Mouse (Mus musculus) embryonic facial prominence, embryonic 15.5 days (tissue): ENCODE measurements around the gene Gapdhs. TPM values are rescaled to one million over a fixed set of nuclear protein-coding genes. Genes with fewer than 3 reads are reported as not detected.

ENCODE experiments used
- ATAC-seq: fragments of 200-750 bp; cut with Nextera tagmentation; 2 replicates; pipeline ENCODE4 v1.8.0; 2017; ENCODE audit warnings: low read depth, moderate TSS enrichment; ENCODE audit not compliant: insufficient number of reproducible peaks, low FRiP score, low TSS enrichment
- H3K27ac ChIP-seq: fragments of 300-500 bp; sonication (generic); replicated peaks from 2 replicates; pipeline ENCODE4 v1.5.1; 2015; ENCODE audit warnings: mild to moderate bottlenecking, inconsistent platforms
- H3K27me3 ChIP-seq: fragments of 300-500 bp; sonication (generic); 2 replicates; pipeline ENCODE4 v1.6.1; 2015; ENCODE audit warnings: inconsistent platforms
- H3K36me3 ChIP-seq: fragments of 300-500 bp; sonication (generic); 2 replicates; pipeline ENCODE4 v1.6.1; 2015; ENCODE audit warnings: mild to moderate bottlenecking, inconsistent platforms
- H3K4me1 ChIP-seq: fragments of 300-500 bp; sonication (generic); 2 replicates; pipeline ENCODE4 v1.6.1; 2015; ENCODE audit warnings: inconsistent platforms
- H3K4me2 ChIP-seq: fragments of 300-500 bp; sonication (generic); replicated peaks from 2 replicates; pipeline ENCODE4 v1.6.1; 2015; ENCODE audit warnings: mild to moderate bottlenecking, inconsistent platforms
- H3K4me3 ChIP-seq: fragments of 300-500 bp; sonication (generic); replicated peaks from 2 replicates; pipeline ENCODE4 v1.5.1; 2015; ENCODE audit warnings: mild to moderate bottlenecking, inconsistent platforms
- H3K9ac ChIP-seq: fragments of 300-500 bp; sonication (generic); 2 replicates; pipeline ENCODE4 v1.6.1; 2015; ENCODE audit warnings: inconsistent platforms
- H3K9me3 ChIP-seq: fragments of 300-500 bp; sonication (generic); replicated peaks from 2 replicates; pipeline ENCODE4 v1.6.1; 2016; ENCODE audit warnings: inconsistent platforms
- WGBS: fragments of 180-500 bp; shearing (Covaris S2); methylation state at CpG from one replicate; pipeline ENCODE4 v1.1.7; 2015; 5-methylcytosine and 5-hydroxymethylcytosine counted together
- polyA plus RNA-seq: library from polyadenylated mRNA; unstranded; fragments of >200 nt; fragmentation: Nextera tagmentation; extraction: Ambion mirVana; gene quantifications from 2 replicates; pipeline ENCODE4 v1.2.1, GENCODE M21; 2015

The Gapdhs gene
- polyA plus RNA-seq, 1 experiment from 2014 or later: 0.48 TPM

- no peak overlapping the region for H3K4me2 ChIP-seq
- no peak overlapping the region for H3K27ac ChIP-seq
- no peak overlapping the region for H3K9ac ChIP-seq
- peaks cover 4% of the 10 kb centered on the region; the same call in 1 of the 2 replicates for H3K27me3 ChIP-seq
- H3K9me3 ChIP-seq: no peaks in the 10 kb centered on the region
- ATAC-seq: no peak
- 24% methylated on average over 9 of the region's 9 CpGs for WGBS
- no peaks in the 10 kb centered on the region for H3K36me3 ChIP-seq
- H3K4me1 ChIP-seq: no peaks in the 10 kb centered on the region
- H3K4me3 ChIP-seq: no peak overlapping the region
Measured at GRCm38 (mm10) chr7:30769236-30769635, 25.8 kb upstream of the Gapdhs start.

DNA sequence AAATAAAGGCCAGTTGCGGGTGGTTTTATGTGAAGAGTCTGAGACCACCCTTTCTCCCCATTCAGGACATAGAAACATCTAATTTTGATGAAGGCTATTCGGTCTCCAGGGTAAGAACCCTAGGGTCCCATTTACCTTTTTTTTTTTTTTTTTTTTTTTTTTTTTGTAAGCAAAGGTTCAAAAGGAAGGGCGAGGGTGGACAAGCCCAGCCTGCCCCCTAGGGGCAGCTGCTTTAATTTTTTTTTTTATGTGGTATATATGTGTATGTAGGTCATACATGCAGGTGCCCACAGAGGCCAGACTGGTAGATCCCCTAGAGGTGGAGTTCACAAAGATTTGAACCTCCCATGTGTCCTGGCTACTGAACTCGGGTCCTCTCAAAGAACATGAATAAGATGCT lies 22.9 kb upstream of the Gapdhs start:
- no peak overlapping the region for H3K9ac ChIP-seq
- H3K4me3 ChIP-seq: no peak overlapping the region
- no peak overlapping the region for H3K27ac ChIP-seq
- H3K9me3 ChIP-seq: no peaks in the 10 kb centered on the region
- H3K27me3 ChIP-seq: peaks cover 9% of the 10 kb centered on the region; the same call in 1 of the 2 replicates
- no peak overlapping the region for H3K4me2 ChIP-seq
- no peaks in the 10 kb centered on the region for H3K36me3 ChIP-seq
- no peaks in the 10 kb centered on the region for H3K4me1 ChIP-seq
- no peak for ATAC-seq
- WGBS: 80% methylated on average over 4 of the region's 4 CpGs

GRCm38 (mm10) chr7:30765173-30765572 lies 21.7 kb upstream of the Gapdhs start:
- ATAC-seq: no peak
- WGBS: 34% methylated on average over 11 of the region's 11 CpGs
- Histone ChIP-seq H3K9ac (no peak overlapping the region), H3K4me2 (peak overlapping the region; percentile 10; the same call in 1 of the 2 replicates), H3K36me3 (no peaks in the 10 kb centered on the region), H3K4me1 (no peaks in the 10 kb centered on the region), H3K27me3 (peaks cover 9% of the 10 kb centered on the region; the same call in 1 of the 2 replicates), H3K27ac (no peak overlapping the region), H3K4me3 (peak overlapping the region; percentile 8; the same call in 1 of the 2 replicates), H3K9me3 (no peaks in the 10 kb centered on the region)

GRCm38 (mm10) chr7:30763456-30763855 lies 20.0 kb upstream of the Gapdhs start, which contains the start of gene Dmkn:
Gene Dmkn, plus strand, starts transcription at chr7:30763756.
- no peak within 1 kb of the TSS for H3K4me2 ChIP-seq
- no peaks in the 10 kb centered on the region for H3K4me1 ChIP-seq
- WGBS: 30% methylated on average over 5 of the region's 5 CpGs
- peaks cover 8% of the 10 kb centered on the region; the same call in 1 of the 2 replicates for H3K27me3 ChIP-seq
- no peaks in the 10 kb centered on the region for H3K36me3 ChIP-seq
- peak within 1 kb of the TSS; percentile 51; the same call in 1 of the 2 replicates for H3K27ac ChIP-seq
- no peak within 1 kb of the TSS for H3K9ac ChIP-seq
- ATAC-seq: no peak
- no peaks in the 10 kb centered on the region for H3K9me3 ChIP-seq
- peak within 1 kb of the TSS; percentile 24 for H3K4me3 ChIP-seq

DNA sequence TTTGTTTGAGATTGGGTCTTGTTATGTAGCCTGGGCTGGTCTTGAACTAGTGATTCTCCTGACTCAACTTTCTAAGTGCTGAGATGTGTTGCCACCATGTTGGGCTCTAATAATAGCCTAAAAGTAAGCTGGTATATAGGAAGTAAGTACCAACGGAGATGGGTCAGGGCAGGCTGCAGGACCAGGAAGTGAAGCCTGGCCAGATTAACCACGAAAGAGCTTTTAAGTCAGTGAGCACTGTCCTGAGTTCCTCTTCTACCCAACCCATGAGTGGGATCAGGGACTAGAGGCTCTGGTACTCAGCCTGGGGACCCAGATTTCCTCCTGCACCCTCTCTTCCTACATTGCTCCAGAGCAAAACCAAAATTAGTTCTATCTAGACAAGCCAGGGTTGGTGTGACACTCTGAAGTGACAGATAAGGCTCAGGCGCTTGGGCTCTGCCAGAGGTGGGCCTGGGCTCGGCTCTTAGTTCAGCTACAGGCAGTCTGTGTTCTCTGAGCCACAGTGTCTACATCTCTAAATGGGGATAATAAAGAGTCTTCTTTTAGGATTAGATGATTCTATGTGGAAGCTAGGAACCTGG lies 18.4 kb upstream of the Gapdhs start:
- 74% methylated on average over 4 of the region's 4 CpGs for WGBS

DNA sequence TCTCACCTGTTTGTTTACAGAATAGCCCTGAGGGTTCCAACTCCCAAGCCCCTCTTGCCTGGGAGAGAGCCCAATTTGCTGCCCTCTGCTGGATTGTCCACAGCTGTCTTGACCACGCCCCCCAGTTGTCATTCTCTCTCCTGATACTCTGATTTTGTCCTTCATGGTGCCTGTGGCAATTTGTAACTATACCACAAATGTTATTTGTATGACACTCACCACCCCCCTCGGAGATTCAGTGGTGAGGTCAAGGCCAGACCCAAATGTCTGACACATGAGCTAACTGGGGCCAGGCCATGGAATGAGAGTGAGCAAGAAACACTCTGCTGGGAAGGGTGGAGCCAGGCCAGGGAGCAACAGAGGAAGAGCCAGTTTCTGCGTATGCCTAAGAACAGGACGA lies 15.4 kb upstream of the Gapdhs start:
- WGBS: 33% methylated on average over 4 of the region's 4 CpGs
- H3K4me1 ChIP-seq: no peaks in the 10 kb centered on the region
- H3K4me3 ChIP-seq: no peak overlapping the region
- peaks cover 6% of the 10 kb centered on the region; the same call in 1 of the 2 replicates for H3K9me3 ChIP-seq
- no peak for ATAC-seq
- no peak overlapping the region for H3K9ac ChIP-seq
- H3K36me3 ChIP-seq: peaks cover 20% of the 10 kb centered on the region
- H3K27ac ChIP-seq: no peak overlapping the region
- H3K27me3 ChIP-seq: 0 out of 2 replicates have a peak, but pooled peaks cover 2% of the 10 kb centered on the region
- H3K4me2 ChIP-seq: no peak overlapping the region

More for the DNA sequence above, 18.4 kb upstream of the Gapdhs start:
- no peaks in the 10 kb centered on the region for H3K9me3 ChIP-seq
- H3K36me3 ChIP-seq: 0 out of 2 replicates have a peak, but pooled peaks cover under 1% of the 10 kb centered on the region
- no peak overlapping the region for H3K9ac ChIP-seq
- H3K4me2 ChIP-seq: no peak overlapping the region
- no peak for ATAC-seq
- H3K27me3 ChIP-seq: peaks cover 5% of the 10 kb centered on the region; the same call in 1 of the 2 replicates
- H3K4me3 ChIP-seq: no peak overlapping the region
- no peak overlapping the region for H3K27ac ChIP-seq
- no peaks in the 10 kb centered on the region for H3K4me1 ChIP-seq

DNA sequence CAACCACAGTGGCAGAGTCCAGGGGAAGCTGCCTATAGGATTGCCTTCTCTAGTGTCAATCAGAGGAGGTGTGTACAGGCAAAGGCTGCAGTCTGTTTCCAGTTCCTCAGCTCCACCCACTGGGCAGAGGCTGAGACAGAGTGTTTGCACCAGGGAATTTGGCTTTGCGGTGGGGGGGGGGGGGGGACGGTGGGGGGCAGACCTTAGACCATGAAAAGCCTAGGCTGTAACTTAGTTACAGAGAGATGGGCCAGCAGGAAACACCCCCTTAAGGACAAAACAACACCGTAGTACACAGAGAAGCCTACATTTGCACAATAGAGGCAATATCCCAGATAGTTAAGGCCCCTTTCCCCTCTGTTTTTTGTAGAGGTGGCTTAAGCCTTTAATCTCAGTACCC lies 13.5 kb upstream of the Gapdhs start:
- peaks cover 27% of the 10 kb centered on the region for H3K36me3 ChIP-seq
- no peaks in the 10 kb centered on the region for H3K4me1 ChIP-seq
- 79% methylated on average over 3 of the region's 3 CpGs for WGBS

GRCm38 (mm10) chr7:30751086-30751669 lies 7.7 kb upstream of the Gapdhs start, which contains the start of gene Sbsn:
Gene Sbsn, plus strand, starts transcription at chr7:30751471.
- H3K4me3 ChIP-seq: no peak within 1 kb of the TSS
- peak within 1 kb of the TSS; percentile 34; the same call in 1 of the 2 replicates for H3K27ac ChIP-seq
- 68% methylated on average over 5 of the region's 5 CpGs for WGBS
- H3K36me3 ChIP-seq: peaks cover 25% of the 10 kb centered on the region
- H3K9me3 ChIP-seq: peaks cover 6% of the 10 kb centered on the region; the same call in 1 of the 2 replicates
- H3K4me1 ChIP-seq: peaks cover 6% of the 10 kb centered on the region; the same call in 1 of the 2 replicates
- no peak within 1 kb of the TSS for H3K4me2 ChIP-seq
- ATAC-seq: no peak
- no peaks in the 10 kb centered on the region for H3K27me3 ChIP-seq
- H3K9ac ChIP-seq: no peak within 1 kb of the TSS

More for the DNA sequence above, 13.5 kb upstream of the Gapdhs start:
- Histone ChIP-seq H3K4me3 (no peak overlapping the region), H3K4me2 (no peak overlapping the region), H3K27ac (no peak overlapping the region), H3K9me3 (peaks cover 6% of the 10 kb centered on the region; the same call in 1 of the 2 replicates), H3K27me3 (no peaks in the 10 kb centered on the region), H3K9ac (no peak overlapping the region)
- ATAC-seq: no peak

DNA sequence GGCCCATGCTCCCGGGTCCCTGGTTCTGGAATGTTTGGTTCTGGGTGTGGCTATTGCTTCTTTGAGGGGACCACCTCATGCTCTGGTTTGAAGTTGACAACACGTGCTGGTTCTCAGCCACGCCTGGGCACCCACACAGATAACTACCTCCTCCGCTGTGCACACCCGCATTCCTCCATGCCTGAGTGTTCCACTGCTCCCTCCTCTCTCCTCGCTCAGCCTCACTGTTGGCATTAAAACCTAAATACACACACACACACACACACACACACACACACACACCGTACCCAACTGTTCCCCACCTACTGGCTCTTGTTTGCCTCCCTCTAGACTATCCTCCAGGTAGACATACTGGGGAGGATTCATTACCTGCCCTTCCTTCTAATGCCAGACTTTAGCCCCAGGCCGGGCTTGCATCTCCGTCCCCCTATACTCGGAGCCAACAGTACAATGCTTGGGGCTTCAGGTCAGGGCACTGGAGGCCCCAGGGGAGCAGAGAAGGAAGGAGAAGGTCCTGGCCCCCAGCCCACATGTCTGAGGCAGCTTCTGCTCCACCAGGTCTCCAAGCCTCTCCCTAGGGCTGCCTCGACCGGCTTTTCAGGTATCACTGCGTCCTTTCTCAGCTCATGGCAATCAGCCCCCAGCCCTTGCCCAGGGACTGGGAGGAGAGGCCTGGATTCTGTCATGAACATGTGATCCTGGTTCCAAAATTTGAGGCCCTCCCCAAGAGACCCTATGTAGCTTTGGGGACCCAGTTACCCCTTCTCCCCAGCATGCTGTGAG lies 6.5 kb upstream of the Gapdhs start:
- no peak overlapping the region for H3K4me2 ChIP-seq
- H3K27me3 ChIP-seq: no peaks in the 10 kb centered on the region
- WGBS: 69% methylated on average over 13 of the region's 13 CpGs
- peak; percentile 46 for ATAC-seq
- H3K4me3 ChIP-seq: no peak overlapping the region
- H3K9ac ChIP-seq: no peak overlapping the region
- peaks cover 6% of the 10 kb centered on the region; the same call in 1 of the 2 replicates for H3K4me1 ChIP-seq
- H3K9me3 ChIP-seq: peaks cover 5% of the 10 kb centered on the region; the same call in 1 of the 2 replicates
- H3K36me3 ChIP-seq: peaks cover 16% of the 10 kb centered on the region
- H3K27ac ChIP-seq: peak overlapping the region; percentile 60

- Histone ChIP-seq H3K27ac (no peak overlapping the region), H3K4me3 (no peak overlapping the region), H3K9ac (no peak overlapping the region), H3K4me1 (peaks cover 10% of the 10 kb centered on the region), H3K36me3 (0 out of 2 replicates have a peak, but pooled peaks cover 4% of the 10 kb centered on the region), H3K9me3 (no peaks in the 10 kb centered on the region), H3K27me3 (no peaks in the 10 kb centered on the region), H3K4me2 (no peak overlapping the region)
- 83% methylated on average over 7 of the region's 7 CpGs for whole genome bisulfite sequencing
- no peak for ATAC-seq
Measured at GRCm38 (mm10) chr7:30747525-30748204, 4.2 kb upstream of the Gapdhs start.
